Mouse (Mus musculus): ENCODE data around the gene Hoxa7. TPM values are rescaled to one million over a fixed set of nuclear protein-coding genes. Genes with fewer than 3 reads are reported as not detected.

The Hoxa7 gene
- polyA plus RNA-seq, 1 experiment from 2014 or later: 14.9 TPM

- H3K4me3 ChIP-seq: no peak overlapping the region
- H3K27me3 ChIP-seq: peaks cover 98% of the 10 kb centered on the region
- no peak overlapping the region for H3K27ac ChIP-seq
- H3K9me3 ChIP-seq: no peaks in the 10 kb centered on the region
- H3K4me2 ChIP-seq: no peak overlapping the region
- 0 out of 2 replicates have a peak, but pooled peaks cover 10% of the 10 kb centered on the region for H3K4me1 ChIP-seq (replicated peaks)
- no peak for ATAC-seq (ENCODE audit: low FRiP score)
- H3K36me3 ChIP-seq: no peaks in the 10 kb centered on the region
- WGBS: 1% methylated on average over 4 of the region's 4 CpGs
- no peak overlapping the region for H3K9ac ChIP-seq
Observed at GRCm38 (mm10) chr6:52242801-52243332, 21.2 kb upstream of the Hoxa7 start.

- 0 out of 2 replicates have a peak, but pooled peaks cover 10% of the 10 kb centered on the region for H3K4me1 ChIP-seq (replicated peaks)
- no peak overlapping the region for H3K27ac ChIP-seq
- ATAC-seq (ENCODE audit: low FRiP score): no peak
- H3K4me2 ChIP-seq: no peak overlapping the region
- no peak overlapping the region for H3K9ac ChIP-seq
- no peak overlapping the region for H3K4me3 ChIP-seq
- H3K27me3 ChIP-seq: peaks cover 98% of the 10 kb centered on the region
- H3K9me3 ChIP-seq: no peaks in the 10 kb centered on the region
- WGBS: 3% methylated on average over 9 of the region's 9 CpGs
- no peaks in the 10 kb centered on the region for H3K36me3 ChIP-seq
Observed at GRCm38 (mm10) chr6:52241001-52241621, 19.5 kb upstream of the Hoxa7 start.

GRCm38 (mm10) chr6:52240389-52241000 is 18.8 kb upstream of the Hoxa7 start, which contains the start of gene Hoxa10:
Gene Hoxa10 (minus strand): TSS chr6:52240854.
- no peaks in the 10 kb centered on the region for H3K9me3 ChIP-seq
- H3K9ac ChIP-seq: no peak within 1 kb of the TSS
- no peak within 1 kb of the TSS for H3K4me2 ChIP-seq
- no peak within 1 kb of the TSS for H3K27ac ChIP-seq
- H3K27me3 ChIP-seq: peaks cover 98% of the 10 kb centered on the region
- under 1% methylated on average over 35 of the region's 35 CpGs for WGBS
- H3K4me3 ChIP-seq: peak within 1 kb of the TSS; percentile 12; the same call in 1 of the 2 replicates
- H3K36me3 ChIP-seq: no peaks in the 10 kb centered on the region
- no peak for ATAC-seq (ENCODE audit: low FRiP score)
- H3K4me1 ChIP-seq (replicated peaks): 0 out of 2 replicates have a peak, but pooled peaks cover 10% of the 10 kb centered on the region

DNA sequence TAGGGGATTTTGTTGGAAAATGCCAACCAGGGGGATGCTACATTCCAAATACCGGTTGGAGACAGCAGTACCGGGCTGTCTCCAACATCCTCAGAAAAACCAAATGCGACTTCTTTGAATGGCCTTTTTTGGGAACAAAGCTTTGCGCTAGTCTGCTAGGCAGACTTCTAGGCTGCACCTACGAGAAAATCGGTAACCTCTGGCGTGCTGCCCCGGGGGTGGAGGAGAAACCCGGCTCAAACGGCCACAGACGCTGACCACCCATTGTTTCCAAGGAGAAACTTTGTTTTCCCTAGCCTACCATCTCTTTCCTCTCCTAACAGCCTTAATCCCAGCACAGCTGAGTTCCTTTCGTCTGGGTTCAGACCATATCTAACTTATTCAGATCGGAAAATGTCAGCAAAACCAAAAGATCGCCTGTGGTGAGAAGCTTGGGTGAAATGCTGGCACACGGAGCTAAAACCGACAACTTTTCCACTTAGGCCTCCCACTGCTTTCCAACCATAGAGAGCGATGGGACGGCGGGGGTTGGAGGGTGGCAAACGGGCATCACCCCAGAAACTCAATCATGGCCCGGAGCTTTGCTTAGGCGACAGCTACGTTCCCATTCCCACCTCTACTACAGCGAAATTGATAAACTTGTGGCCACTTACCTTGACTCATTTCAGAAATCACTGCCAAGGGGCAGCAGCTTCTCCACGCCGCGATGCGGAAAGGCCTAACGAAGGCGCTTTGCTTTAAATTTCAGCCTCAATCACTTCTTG is 18.2 kb upstream of the Hoxa7 start:
- Histone ChIP-seq H3K27ac (no peak overlapping the region), H3K9me3 (no peaks in the 10 kb centered on the region), H3K4me3 (peak overlapping the region; percentile 12; the same call in 1 of the 2 replicates), H3K27me3 (peaks cover 98% of the 10 kb centered on the region), H3K9ac (no peak overlapping the region), H3K4me1 (replicated peaks) (0 out of 2 replicates have a peak, but pooled peaks cover 5% of the 10 kb centered on the region), H3K36me3 (no peaks in the 10 kb centered on the region), H3K4me2 (no peak overlapping the region)
- WGBS: under 1% methylated on average over 30 of the region's 30 CpGs
- ATAC-seq (ENCODE audit: low FRiP score): no peak

DNA sequence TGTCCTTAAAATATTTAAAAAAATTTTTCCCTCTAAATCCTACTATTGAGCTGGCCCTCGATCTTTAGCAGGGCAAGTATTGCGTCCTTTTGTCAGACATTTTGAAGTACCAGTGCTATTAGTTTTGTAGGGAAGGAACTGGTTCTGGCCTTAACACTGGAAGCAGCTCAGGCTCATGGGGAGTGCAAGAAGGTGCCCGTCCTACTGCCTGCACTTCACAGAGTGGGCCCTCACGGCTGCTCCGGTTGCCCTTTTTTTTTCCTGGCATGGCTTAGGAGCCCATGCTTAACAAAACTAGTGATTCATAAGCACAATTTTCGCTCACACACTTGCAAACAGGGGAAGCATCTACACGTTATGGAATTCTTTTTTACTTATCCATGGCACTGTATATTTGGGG is 17.3 kb upstream of the Hoxa7 start:
- H3K9ac ChIP-seq: no peak overlapping the region
- ATAC-seq (ENCODE audit: low FRiP score): no peak
- 3% methylated on average over 7 of the region's 7 CpGs for WGBS
- 0 out of 2 replicates have a peak, but pooled peaks cover 5% of the 10 kb centered on the region for H3K4me1 ChIP-seq (replicated peaks)
- H3K9me3 ChIP-seq: no peaks in the 10 kb centered on the region
- no peak overlapping the region for H3K4me2 ChIP-seq
- no peak overlapping the region for H3K4me3 ChIP-seq
- H3K27me3 ChIP-seq: peaks cover 98% of the 10 kb centered on the region
- H3K36me3 ChIP-seq: no peaks in the 10 kb centered on the region
- no peak overlapping the region for H3K27ac ChIP-seq

DNA sequence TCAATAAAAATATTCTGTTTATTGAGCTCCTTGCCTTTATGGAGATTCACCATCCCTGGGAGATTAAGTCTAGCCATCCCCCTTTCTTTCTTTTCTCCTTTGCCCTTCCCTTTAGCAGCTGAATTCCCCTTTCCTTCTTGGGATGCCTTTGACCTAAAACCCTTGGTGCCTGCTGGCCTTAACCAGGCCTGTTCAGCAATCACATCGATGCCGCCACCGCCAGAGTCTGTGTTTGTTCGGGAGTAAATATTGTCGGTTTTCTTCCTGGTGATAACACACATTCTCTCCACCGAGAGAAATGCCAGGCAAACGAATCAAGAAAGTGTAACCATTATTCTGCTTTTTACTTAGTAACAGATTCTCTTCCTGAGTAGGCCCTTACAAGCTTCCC is 16.5 kb upstream of the Hoxa7 start:
- ATAC-seq (ENCODE audit: low FRiP score): no peak
- Histone ChIP-seq H3K4me2 (no peak overlapping the region), H3K4me1 (replicated peaks) (0 out of 2 replicates have a peak, but pooled peaks cover 5% of the 10 kb centered on the region), H3K9ac (no peak overlapping the region), H3K9me3 (no peaks in the 10 kb centered on the region), H3K36me3 (no peaks in the 10 kb centered on the region), H3K27me3 (peaks cover 98% of the 10 kb centered on the region), H3K27ac (no peak overlapping the region), H3K4me3 (no peak overlapping the region)
- WGBS: 4% methylated on average over 7 of the region's 7 CpGs

DNA sequence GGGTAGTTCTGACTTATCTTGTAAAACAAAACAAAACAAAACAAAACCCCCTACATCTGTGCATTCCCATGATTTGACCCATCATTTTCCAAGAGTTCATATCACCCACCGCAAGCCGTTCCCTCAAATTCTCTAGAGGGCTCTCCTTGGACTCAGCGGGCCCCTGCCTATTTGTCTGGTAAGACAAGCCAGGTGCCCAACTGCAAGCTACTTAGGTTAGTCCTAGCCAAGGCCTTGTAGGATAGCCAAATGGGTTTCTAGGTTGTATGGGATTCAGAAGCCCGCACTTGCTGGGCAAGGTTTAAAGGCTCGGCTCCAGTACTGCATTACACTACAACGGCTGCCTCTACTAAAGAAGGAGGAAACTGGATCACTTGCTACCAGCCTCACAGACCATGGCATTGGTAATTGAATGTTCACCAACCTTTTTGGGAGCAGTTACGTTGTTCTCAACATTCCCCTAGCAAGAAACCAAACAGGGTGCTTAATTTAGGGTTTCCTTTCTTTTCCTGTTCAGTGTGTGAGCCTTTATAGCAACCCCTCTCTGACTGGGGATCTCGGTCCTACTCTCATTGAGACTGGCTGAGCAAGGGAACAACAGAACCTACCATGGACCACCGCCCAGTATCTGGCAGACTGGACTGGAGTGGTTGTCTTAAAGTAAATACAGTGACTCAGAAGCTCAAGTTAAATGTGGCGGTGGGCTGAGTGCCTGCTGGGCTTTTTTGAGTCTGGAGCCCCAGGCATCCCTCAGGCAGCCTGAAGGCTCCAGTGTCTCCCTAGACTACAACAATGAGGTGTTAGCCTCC is 15.9 kb upstream of the Hoxa7 start:
- no peak overlapping the region for H3K4me3 ChIP-seq
- H3K9ac ChIP-seq: no peak overlapping the region
- 11% methylated on average over 10 of the region's 10 CpGs for WGBS
- no peak for ATAC-seq (ENCODE audit: low FRiP score)
- H3K4me2 ChIP-seq: no peak overlapping the region
- no peak overlapping the region for H3K27ac ChIP-seq
- H3K9me3 ChIP-seq: no peaks in the 10 kb centered on the region
- H3K4me1 ChIP-seq (replicated peaks): 0 out of 2 replicates have a peak, but pooled peaks cover 5% of the 10 kb centered on the region
- H3K36me3 ChIP-seq: no peaks in the 10 kb centered on the region
- H3K27me3 ChIP-seq: peaks cover 98% of the 10 kb centered on the region

DNA sequence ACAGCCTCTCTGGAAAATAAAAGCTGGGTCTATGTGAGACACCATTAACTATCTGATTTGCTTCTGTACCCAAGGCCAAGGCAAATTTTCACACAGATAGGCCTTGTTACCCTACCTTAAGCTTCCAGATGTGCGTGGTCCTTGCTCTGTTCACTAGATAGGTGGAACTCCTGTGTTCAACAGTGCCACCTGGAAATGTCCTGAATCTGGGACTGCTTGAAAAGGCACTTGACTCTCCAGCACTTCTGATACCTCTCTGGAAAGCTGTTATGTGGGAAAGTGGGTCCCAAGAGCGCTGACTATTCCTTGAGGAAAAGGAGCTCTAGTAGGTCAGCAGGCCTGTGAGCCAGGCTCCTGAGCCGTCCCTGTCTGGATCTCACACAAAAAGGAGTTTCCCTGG is 15.2 kb upstream of the Hoxa7 start:
- Histone ChIP-seq H3K9ac (no peak overlapping the region), H3K4me3 (no peak overlapping the region), H3K27me3 (peaks cover 98% of the 10 kb centered on the region), H3K36me3 (no peaks in the 10 kb centered on the region), H3K4me1 (replicated peaks) (0 out of 2 replicates have a peak, but pooled peaks cover 5% of the 10 kb centered on the region), H3K9me3 (no peaks in the 10 kb centered on the region), H3K27ac (no peak overlapping the region), H3K4me2 (no peak overlapping the region)
- no peak for ATAC-seq (ENCODE audit: low FRiP score)
- 9% methylated on average over 3 of the region's 3 CpGs for WGBS

- ATAC-seq (ENCODE audit: low FRiP score): no peak
- Histone ChIP-seq H3K4me3 (no peak overlapping the region), H3K27me3 (peaks cover 94% of the 10 kb centered on the region), H3K9me3 (no peaks in the 10 kb centered on the region), H3K4me2 (no peak overlapping the region), H3K36me3 (no peaks in the 10 kb centered on the region), H3K4me1 (replicated peaks) (0 out of 2 replicates have a peak, but pooled peaks cover 5% of the 10 kb centered on the region), H3K9ac (no peak overlapping the region), H3K27ac (no peak overlapping the region)
- 20% methylated on average over 6 of the region's 6 CpGs for WGBS
Observed at GRCm38 (mm10) chr6:52235866-52236265, 14.2 kb upstream of the Hoxa7 start.

DNA sequence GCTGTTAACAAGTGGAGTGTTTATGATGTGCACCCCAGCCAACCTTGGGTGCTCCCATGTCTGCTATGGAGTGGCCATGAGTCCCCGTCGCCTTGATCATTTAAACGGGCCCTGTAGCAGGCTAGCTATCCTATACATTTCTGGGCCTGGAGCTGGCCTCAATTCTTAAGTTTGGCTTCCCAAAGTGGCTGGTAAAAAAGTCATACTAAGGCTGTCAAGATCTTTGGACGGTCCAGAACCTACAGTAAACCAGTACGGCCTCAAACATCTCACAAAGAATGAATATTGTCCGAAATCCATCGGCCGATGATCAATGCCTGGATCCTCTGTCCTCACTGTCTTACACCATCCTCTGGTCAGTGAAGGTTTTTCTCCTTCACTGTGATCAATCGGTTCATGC is 13.6 kb upstream of the Hoxa7 start:
- H3K9ac ChIP-seq: no peak overlapping the region
- peaks cover 94% of the 10 kb centered on the region for H3K27me3 ChIP-seq
- H3K9me3 ChIP-seq: no peaks in the 10 kb centered on the region
- H3K36me3 ChIP-seq: no peaks in the 10 kb centered on the region
- no peak overlapping the region for H3K27ac ChIP-seq
- WGBS: 25% methylated on average over 9 of the region's 9 CpGs
- H3K4me1 ChIP-seq (replicated peaks): 0 out of 2 replicates have a peak, but pooled peaks cover 2% of the 10 kb centered on the region
- H3K4me2 ChIP-seq: no peak overlapping the region
- no peak overlapping the region for H3K4me3 ChIP-seq
- ATAC-seq (ENCODE audit: low FRiP score): no peak

- no peak overlapping the region for H3K27ac ChIP-seq
- no peaks in the 10 kb centered on the region for H3K9me3 ChIP-seq
- no peak overlapping the region for H3K9ac ChIP-seq
- no peak for ATAC-seq (ENCODE audit: low FRiP score)
- no peaks in the 10 kb centered on the region for H3K4me1 ChIP-seq (replicated peaks)
- 2% methylated on average over 58 of the region's 68 CpGs for WGBS
- H3K4me3 ChIP-seq: no peak overlapping the region
- H3K4me2 ChIP-seq: no peak overlapping the region
- H3K36me3 ChIP-seq: no peaks in the 10 kb centered on the region
- peaks cover 94% of the 10 kb centered on the region for H3K27me3 ChIP-seq
Observed at GRCm38 (mm10) chr6:52234428-52235140, 12.9 kb upstream of the Hoxa7 start.
